Comparison of ENCODE assay signal across 8 mouse cellular contexts in genomic region chr9:44343781-44344421, GRCm38 (mm10). TPM values are rescaled to one million over a fixed set of nuclear protein-coding genes. Genes with fewer than 3 reads are reported as not detected.
DNase-seq lines count a peak whose midpoint lies in the region; ATAC-seq and TF ChIP-seq lines count a peak whose summit lies in the region.

Gene Hmbs (minus strand): TSS chr9:44344228.

- peak within 1 kb of the TSS; percentile 100 for H3K27ac ChIP-seq in heart, embryonic 11.5 days (ENCODE audit: low read depth, low read length)
- peak within 1 kb of the TSS; percentile 89 for H3K27ac ChIP-seq in kidney, postnatal 0 days
- H3K27ac ChIP-seq in liver, embryonic 11.5 days (ENCODE audit: low read depth, low read length), result peak within 1 kb of the TSS; percentile 100
- peak within 1 kb of the TSS; percentile 96 for H3K27ac ChIP-seq in stomach, embryonic 14.5 days (ENCODE audit: low read length)

- peak within 1 kb of the TSS; percentile 94 for H3K9ac ChIP-seq in heart, embryonic 11.5 days (ENCODE audit: low read depth, low read length)
- peak within 1 kb of the TSS; percentile 63 for H3K9ac ChIP-seq in kidney, postnatal 0 days (ENCODE audit: low read depth, low read length)
- peak within 1 kb of the TSS; percentile 89 for H3K9ac ChIP-seq in liver, embryonic 11.5 days (ENCODE audit: low read depth, low read length)
- peak within 1 kb of the TSS; percentile 78 for H3K9ac ChIP-seq in stomach, embryonic 14.5 days (replicated peaks; ENCODE audit: low read depth, low read length)

- peaks cover 51% of the 10 kb centered on the region for H3K4me1 ChIP-seq in erythroblast, embryonic 14.5 days (ENCODE audit: control insufficient read depth)
- H3K4me1 ChIP-seq in heart, embryonic 11.5 days (ENCODE audit: control insufficient read depth, insufficient read depth, low read length), result peaks cover 16% of the 10 kb centered on the region
- H3K4me1 ChIP-seq in kidney, postnatal 0 days (replicated peaks; ENCODE audit: insufficient read depth, low read length), result peaks cover 5% of the 10 kb centered on the region; the same call in 1 of the 2 replicates
- peaks cover 15% of the 10 kb centered on the region for H3K4me1 ChIP-seq in liver, embryonic 11.5 days (replicated peaks; ENCODE audit: control insufficient read depth, insufficient read depth, low read length)
- peaks cover 6% of the 10 kb centered on the region; the same call in 1 of the 2 replicates for H3K4me1 ChIP-seq in stomach, embryonic 14.5 days (ENCODE audit: control insufficient read depth, insufficient read depth, low read length)

- H3K4me3 ChIP-seq in erythroblast, embryonic 14.5 days (replicated peaks), result peak within 1 kb of the TSS; percentile 70
- H3K4me3 ChIP-seq in heart, embryonic 11.5 days (ENCODE audit: low read depth, low read length), result peak within 1 kb of the TSS; percentile 84
- peak within 1 kb of the TSS; percentile 60 for H3K4me3 ChIP-seq in kidney, postnatal 0 days (replicated peaks; ENCODE audit: low read depth, low read length)
- peak within 1 kb of the TSS; percentile 96 for H3K4me3 ChIP-seq in liver, embryonic 11.5 days (ENCODE audit: low read depth, low read length)
- peak within 1 kb of the TSS; percentile 73 for H3K4me3 ChIP-seq in stomach, embryonic 14.5 days (ENCODE audit: low read depth, low read length)

- TF ChIP-seq POLR2A in brain, embryonic 14.5 days (IDR thresholded peaks at IDR 0.05; ENCODE audit: borderline replicate concordance, extremely low read depth, insufficient read depth, insufficient read length, poor library complexity, severe bottlenecking), result 0 out of 2 replicates have a peak, but pooled peaks have one; percentile 12

- ATAC-seq in heart, embryonic 11.5 days (replicated peaks; ENCODE audit: insufficient number of reproducible peaks, low FRiP score, low TSS enrichment), result peak; percentile 90
- peak; percentile 92 for ATAC-seq in kidney, postnatal 0 days (replicated peaks; ENCODE audit: low FRiP score, low read depth)
- peak; percentile 84 for ATAC-seq in liver, embryonic 11.5 days (replicated peaks; ENCODE audit: low FRiP score)
- peak; percentile 94 for ATAC-seq in stomach, embryonic 14.5 days (ENCODE audit: insufficient number of reproducible peaks, insufficient read depth, low FRiP score, low read depth)

- no peak for TF ChIP-seq CTCF in brain, embryonic 14.5 days (IDR thresholded peaks at IDR 0.05; ENCODE audit: borderline replicate concordance, extremely low read depth, insufficient read depth, insufficient read length)
- TF ChIP-seq CTCF in kidney, postnatal 0 days (IDR thresholded peaks at IDR 0.05; ENCODE audit: low read depth), result no peak

- peaks cover 86% of the 10 kb centered on the region for H3K36me3 ChIP-seq in erythroblast, embryonic 14.5 days (ENCODE audit: control insufficient read depth)
- H3K36me3 ChIP-seq in heart, embryonic 11.5 days (ENCODE audit: control insufficient read depth, insufficient read depth, low read length), result peaks cover 18% of the 10 kb centered on the region
- H3K36me3 ChIP-seq in kidney, postnatal 0 days (ENCODE audit: insufficient read depth, low read length), result peaks cover 14% of the 10 kb centered on the region
- peaks cover 37% of the 10 kb centered on the region for H3K36me3 ChIP-seq in liver, embryonic 11.5 days (ENCODE audit: control insufficient read depth, insufficient read depth, low read length)
- peaks cover 19% of the 10 kb centered on the region for H3K36me3 ChIP-seq in stomach, embryonic 14.5 days (ENCODE audit: control insufficient read depth, insufficient read depth, low read length)

- peak; percentile 93 to 95 for DNase-seq in B cell, adult 2 months
- DNase-seq in brain, embryonic 14.5 days (ENCODE audit: low read depth), result peak; percentile 97
- peak; percentile 96 for DNase-seq in kidney, postnatal 0 days (ENCODE audit: low spot score)
- DNase-seq in liver, embryonic 11.5 days (ENCODE audit: low spot score), result peak; percentile 97
- peak; percentile 91 for DNase-seq in naive thymus-derived CD4-positive, alpha-beta T cell, adult 2 months (ENCODE audit: low read depth)

- H3K27me3 ChIP-seq in erythroblast, embryonic 14.5 days (ENCODE audit: control insufficient read depth), result no peaks in the 10 kb centered on the region
- no peaks in the 10 kb centered on the region for H3K27me3 ChIP-seq in heart, embryonic 11.5 days (ENCODE audit: control insufficient read depth, insufficient read depth, low read length)
- H3K27me3 ChIP-seq in kidney, postnatal 0 days (ENCODE audit: insufficient read depth, low read length), result no peaks in the 10 kb centered on the region
- H3K27me3 ChIP-seq in liver, embryonic 11.5 days (replicated peaks; ENCODE audit: control insufficient read depth, insufficient read depth, low read length), result no peaks in the 10 kb centered on the region
- no peaks in the 10 kb centered on the region for H3K27me3 ChIP-seq in stomach, embryonic 14.5 days (ENCODE audit: control insufficient read depth, insufficient read depth, low read length)

- peak within 1 kb of the TSS; percentile 63 for H3K4me2 ChIP-seq in heart, embryonic 11.5 days
- peak within 1 kb of the TSS; percentile 68 for H3K4me2 ChIP-seq in kidney, postnatal 0 days (ENCODE audit: low read length)
- H3K4me2 ChIP-seq in liver, embryonic 11.5 days, result peak within 1 kb of the TSS; percentile 91
- H3K4me2 ChIP-seq in stomach, embryonic 14.5 days (replicated peaks; ENCODE audit: low read depth, low read length), result peak within 1 kb of the TSS; percentile 83

- WGBS in heart, embryonic 11.5 days (ENCODE audit: insufficient replicate concordance), result under 1% methylated on average over 39 of the region's 39 CpGs
- WGBS in kidney, postnatal 0 days, result under 1% methylated on average over 39 of the region's 39 CpGs
- WGBS in liver, embryonic 11.5 days, result under 1% methylated on average over 39 of the region's 39 CpGs
- under 1% methylated on average over 39 of the region's 39 CpGs for WGBS in stomach, embryonic 14.5 days

- H3K9me3 ChIP-seq in erythroblast, embryonic 14.5 days (ENCODE audit: control insufficient read depth, low read length), result peaks cover 5% of the 10 kb centered on the region
- H3K9me3 ChIP-seq in heart, embryonic 11.5 days (replicated peaks; ENCODE audit: control insufficient read depth, low read length), result no peaks in the 10 kb centered on the region
- H3K9me3 ChIP-seq in kidney, postnatal 0 days (replicated peaks; ENCODE audit: low read length), result no peaks in the 10 kb centered on the region
- no peaks in the 10 kb centered on the region for H3K9me3 ChIP-seq in liver, embryonic 11.5 days (ENCODE audit: control insufficient read depth, low read length)
- H3K9me3 ChIP-seq in stomach, embryonic 14.5 days (ENCODE audit: control insufficient read depth, low read depth, low read length), result no peaks in the 10 kb centered on the region

RNA-seq across cellular contexts. Expression of gene Hmbs, which starts in this region (rescaled TPM):
- polyA plus RNA-seq in brain, embryonic 14.5 days (2012; rRNA removed), result 40.9 and 48.9 TPM in 2 replicates
- polyA plus RNA-seq in erythroblast, embryonic 14.5 days (2012), result 331 and 361 TPM in 2 replicates
- 258 and 291 TPM in 2 replicates for polyA plus RNA-seq in heart, embryonic 11.5 days (2014; fragmentation: Nextera tagmentation; extraction: Ambion mirVana)
- 88.2 and 95.8 TPM in 2 replicates for polyA plus RNA-seq in kidney, postnatal 0 days (2015; fragmentation: Nextera tagmentation; extraction: Ambion mirVana)
- 879 and 949 TPM in 2 replicates for polyA plus RNA-seq in liver, embryonic 11.5 days (2014; fragmentation: Nextera tagmentation; extraction: Ambion mirVana)
- 112 and 130 TPM in 2 replicates for polyA plus RNA-seq in stomach, embryonic 14.5 days (2014; fragmentation: Nextera tagmentation; extraction: Ambion mirVana)

Comparison
In these comparisons a context has a peak if more than half of its experiments do, and no peak if none do; other contexts are left out.
1. Peak in every context shown above with its lines: DNase-seq, ATAC-seq, H3K4me3 ChIP-seq and H3K27ac ChIP-seq.